Mouse (Mus musculus) hematopoietic stem cell, adult 5-6 weeks (primary cell): ENCODE data around the gene Dpm3. TPM values are rescaled to one million over a fixed set of nuclear protein-coding genes. Genes with fewer than 3 reads are reported as not detected.
A peak's percentile ranks its signal among the peaks of the same experiment; 100 is the strongest.

Experiments
- ATAC-seq, 2 experiments: fragments of 125-278 bp in 1 of 2; replicated peaks in 1 of 2; 2 replicates each; pipeline ENCODE4 v1.8.0; 2016 to 2017; ENCODE audit warnings: inconsistent platforms in 2 of 2, mild to moderate bottlenecking in 2 of 2, moderate number of reproducible peaks in 2 of 2, low read depth in 1 of 2, moderate TSS enrichment in 1 of 2; ENCODE audit not compliant: low FRiP score in 2 of 2, poor library complexity in 2 of 2, severe bottlenecking in 2 of 2, insufficient read depth in 1 of 2, low TSS enrichment in 1 of 2
- total RNA-seq: library from RNA; stranded (forward); fragments of 172-1452, 232-1000 nt; gene quantifications from 2 replicates; pipeline ENCODE4 v1.2.3, GENCODE M21; 2017

The Dpm3 gene
- total RNA-seq, 1 experiment from 2014 or later, result 96.1 TPM

DNA sequence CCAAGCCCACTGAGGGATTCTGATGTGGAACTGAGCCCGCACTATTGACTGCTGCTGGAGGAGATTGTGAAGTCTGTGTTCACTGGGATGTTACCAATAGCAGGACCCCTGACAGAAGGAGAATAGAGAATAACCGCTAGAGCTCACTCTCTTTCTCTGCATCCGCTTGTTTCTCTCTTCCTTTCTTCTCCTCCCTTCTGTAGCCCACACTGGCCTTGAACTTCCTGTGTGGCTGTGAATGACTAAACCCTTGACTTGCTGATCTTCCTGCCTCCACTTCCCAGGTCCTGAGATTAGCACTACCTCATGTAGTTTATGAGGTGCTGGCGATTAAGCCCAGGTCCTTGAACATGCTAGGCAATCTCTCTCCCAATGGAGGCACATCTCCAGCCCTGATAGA is 11.7 kb upstream of the Dpm3 start:
- ATAC-seq, result no peak

DNA sequence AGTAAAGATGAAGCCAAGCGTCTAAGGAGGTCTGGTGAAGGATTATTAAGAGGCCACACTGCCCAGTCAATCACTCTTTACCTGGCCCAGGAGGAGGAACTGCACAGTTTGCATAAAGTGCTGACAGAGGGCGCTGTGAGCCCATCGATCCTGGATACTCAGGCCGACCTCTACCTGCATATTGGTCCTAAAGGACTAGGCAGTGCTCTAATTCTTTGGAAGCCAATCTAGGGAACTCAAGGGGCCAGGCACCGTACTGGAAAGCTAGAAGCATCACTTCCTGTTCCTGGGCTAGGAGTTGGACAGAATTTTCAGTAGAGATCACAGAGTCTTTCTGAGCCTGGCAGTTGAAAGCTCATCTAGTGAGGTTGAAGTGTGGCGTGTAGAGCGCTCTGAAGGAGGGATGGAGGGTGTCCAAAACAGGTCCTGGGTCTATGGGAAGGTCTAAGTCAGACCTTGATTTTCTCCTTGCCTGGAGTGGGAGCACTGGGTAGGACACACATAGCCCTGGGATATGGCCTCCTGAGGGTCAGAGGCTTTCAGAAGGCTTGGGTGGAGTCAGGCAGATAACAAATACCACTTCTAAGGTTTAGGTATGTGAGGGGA is 8.6 kb upstream of the Dpm3 start:
- peak; percentile 8 to 29; a peak in 1 of 4 replicates for ATAC-seq

DNA sequence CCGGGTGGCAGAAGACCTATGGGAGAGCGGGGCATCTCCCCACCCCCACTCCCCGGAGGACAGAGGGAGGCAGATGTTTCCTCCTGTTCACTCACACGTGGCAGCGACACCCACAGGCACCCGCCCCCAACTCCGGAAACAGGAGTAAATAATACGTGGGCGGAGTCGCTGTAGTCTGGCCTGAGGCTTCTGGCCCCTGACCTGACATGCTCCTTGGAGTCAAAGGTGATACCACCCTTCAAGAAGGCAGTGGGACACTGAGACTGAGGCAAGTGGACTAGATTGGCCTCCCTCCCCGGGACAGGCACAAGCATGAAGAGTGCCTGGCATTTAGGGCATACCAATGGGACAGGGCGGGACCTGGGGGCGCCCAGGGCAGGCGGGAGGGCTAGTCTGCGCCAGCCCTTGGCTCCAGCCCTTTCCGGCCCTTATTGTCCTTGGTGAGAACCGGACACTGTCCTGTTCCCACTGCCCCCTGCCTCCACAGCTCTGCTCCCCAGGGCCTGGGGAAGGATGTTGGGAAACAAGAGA is 7.7 kb upstream of the Dpm3 start:
- ATAC-seq, result peak; percentile 87 to 89

DNA sequence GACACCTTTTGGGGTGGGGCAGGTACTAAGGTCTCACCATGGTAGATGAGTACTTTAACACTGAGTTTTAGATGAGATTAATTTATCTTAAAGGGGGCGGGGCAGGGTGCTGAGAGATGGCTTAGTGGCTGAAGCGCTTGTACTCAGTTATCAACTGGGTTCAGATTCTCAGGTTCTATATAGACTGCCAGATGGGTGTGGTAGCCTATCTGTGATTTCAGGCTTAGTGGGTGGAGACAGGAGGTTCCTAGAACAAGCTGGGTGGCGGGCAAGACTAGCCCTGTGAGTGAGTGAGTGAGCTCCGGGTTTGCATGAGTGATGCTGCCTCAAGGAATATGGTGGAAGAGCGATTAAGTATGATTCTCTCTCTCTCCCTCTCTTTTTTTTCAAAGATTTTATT is 4.2 kb upstream of the Dpm3 start:
- no peak for ATAC-seq

DNA sequence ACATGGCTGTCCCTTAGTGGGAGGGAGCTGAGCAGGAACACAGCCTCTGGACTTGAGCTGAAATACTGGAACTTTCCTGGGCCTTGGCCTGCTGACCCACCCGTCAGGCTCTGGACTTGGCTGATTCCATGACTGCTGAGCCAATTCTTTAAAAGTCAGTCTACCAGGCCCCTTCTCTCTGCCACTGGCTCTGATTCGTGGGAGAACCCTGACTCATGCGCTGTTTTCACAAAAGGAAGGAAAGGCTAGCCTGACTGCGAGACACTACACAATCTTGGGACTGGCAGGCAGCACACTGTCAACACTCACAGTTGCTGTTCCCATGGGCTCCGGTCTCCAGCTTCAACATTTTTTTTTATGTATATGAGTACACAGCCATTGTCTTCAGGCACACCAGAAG is 3.0 kb upstream of the Dpm3 start:
- ATAC-seq, result no peak

DNA sequence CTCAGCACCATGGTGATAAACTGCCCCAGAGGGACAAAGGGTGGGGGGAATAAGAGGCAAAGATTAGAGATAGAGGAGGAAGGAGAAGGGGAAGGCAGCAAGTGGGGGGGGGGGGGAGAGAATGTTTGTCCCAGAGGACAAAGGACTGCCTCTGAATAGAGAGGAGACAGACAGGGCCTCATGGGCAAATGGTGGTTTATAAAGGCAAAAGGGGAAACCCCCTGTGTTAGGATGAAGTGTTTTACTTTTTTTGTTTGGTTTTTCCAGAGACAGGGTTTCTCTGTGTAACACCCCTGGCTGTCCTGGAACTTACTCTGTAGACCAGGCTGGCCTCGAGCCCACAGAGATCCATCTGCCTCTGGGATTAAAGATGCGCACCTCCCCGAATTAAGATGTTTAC is 1.1 kb downstream of the Dpm3 start:
- no peak for ATAC-seq

DNA sequence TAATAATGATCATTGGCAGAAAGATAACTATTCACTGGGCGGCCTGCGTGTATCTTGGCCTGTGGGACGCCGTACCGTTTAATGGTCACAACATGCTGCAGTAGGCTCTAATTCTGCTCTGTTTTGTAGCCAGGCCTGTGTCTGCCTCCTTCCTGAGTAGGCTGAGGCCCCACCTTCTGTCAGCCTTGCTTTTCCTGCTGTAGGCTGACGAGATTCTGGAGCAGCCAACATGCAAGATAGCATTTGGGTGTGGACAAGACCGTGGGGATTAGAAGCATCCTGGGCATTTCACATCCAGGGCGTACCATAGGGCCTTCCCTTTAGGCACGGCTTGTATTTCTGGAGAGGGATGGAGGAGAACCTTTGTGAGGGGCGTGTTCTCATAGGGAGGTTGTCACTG is 3.3 kb downstream of the Dpm3 start:
- no peak for ATAC-seq

DNA sequence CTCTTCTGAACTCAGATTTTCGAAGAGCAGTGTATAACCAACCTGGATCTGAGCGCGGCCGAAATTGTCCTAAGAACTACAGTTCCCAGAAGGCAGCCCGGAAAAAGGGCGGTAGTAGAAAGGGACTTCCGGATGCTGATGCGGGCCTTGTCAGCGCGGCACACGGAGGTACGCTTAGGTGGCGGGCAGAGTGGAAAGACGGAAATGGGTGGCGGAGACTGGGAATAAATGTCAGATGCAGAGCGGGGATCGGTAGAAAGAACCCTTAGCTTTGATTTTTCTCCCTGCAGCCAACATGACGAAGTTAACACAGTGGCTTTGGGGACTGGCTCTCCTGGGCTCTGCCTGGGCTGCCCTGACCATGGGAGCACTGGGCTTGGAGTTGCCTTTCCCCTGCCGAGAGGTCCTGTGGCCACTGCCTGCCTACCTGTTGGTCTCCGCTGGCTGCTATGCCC is 7.3 kb downstream of the Dpm3 start:
- ATAC-seq, result peak; percentile 81 to 85

DNA sequence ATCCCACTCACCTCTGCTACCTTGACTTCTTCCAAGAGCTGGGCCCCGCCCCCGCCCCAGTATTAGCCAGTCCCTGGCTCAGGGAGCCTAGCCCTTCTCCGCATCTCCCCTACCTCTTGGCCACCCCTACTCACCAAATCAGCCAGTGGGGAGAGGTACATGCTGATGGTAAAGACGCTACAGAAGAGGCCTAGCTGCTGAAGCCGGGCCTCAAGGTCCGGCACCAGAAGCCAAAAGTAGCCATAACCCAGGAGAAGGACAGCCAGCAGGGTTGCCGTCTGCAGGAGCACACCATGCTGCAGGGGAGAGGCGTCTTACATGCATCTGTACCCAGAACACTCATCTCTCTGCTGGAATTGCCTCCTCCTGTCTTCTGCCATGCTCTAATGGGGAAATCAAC is 9.8 kb downstream of the Dpm3 start:
- ATAC-seq, result no peak

DNA sequence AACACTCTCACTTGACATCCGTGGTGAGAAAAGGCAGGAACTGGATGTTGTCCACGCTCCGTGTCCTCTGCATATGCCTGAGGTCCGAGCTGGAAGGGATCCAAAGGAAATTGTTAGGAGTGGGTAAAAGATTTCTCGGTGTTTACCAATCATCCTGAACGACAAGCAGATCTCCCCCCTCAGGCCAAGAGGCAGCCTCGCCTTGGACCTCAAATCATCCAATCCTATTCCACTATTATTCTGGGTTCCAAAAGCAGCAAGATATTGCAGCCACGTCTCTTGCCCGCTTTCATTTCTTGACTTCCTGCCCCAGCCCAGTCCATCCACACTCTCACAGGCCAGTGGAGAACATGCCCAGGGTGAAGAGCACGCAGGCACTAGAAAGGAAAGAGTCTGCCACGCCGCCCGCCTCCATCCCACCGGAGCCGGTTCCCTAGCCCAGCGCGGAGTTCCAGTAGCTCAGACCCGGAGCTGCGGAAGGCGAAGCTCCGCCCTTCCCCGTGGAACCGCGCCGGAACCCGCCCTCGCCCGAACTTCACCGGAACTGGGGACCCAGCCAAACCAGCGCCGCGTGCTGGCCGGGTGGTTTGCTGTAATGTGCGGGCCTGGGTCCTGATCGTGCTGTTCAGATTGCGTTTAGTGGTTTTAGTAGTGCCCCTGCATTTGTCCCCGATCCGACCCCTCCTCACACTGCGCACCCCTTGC is 11.0 kb downstream of the Dpm3 start, which contains the start of gene Slc50a1:
Gene Slc50a1 (minus strand): TSS at position 520 of the 705 bp plus-strand sequence.
- ATAC-seq, result peak; percentile 58 to 80

DNA sequence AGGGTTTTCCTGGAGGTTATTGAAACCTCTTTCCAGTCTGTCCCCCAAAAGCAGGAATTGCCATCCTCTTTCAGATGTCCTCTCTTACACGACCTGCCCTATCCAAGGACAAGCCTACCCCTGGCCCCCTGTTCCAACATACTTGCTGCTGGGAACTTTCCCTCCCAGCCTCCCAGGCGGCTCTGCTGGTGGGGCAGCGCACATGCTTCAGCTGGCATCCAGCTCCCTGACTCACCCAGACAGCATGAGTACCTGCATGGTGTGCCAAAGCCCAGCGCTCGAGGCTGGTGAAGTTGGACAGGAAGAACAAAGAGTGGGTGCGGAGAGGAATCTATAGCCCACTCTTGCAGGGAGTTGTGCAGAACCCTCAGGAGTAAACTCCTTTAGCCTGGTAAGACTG is 11.7 kb downstream of the Dpm3 start:
- no peak for ATAC-seq

DNA sequence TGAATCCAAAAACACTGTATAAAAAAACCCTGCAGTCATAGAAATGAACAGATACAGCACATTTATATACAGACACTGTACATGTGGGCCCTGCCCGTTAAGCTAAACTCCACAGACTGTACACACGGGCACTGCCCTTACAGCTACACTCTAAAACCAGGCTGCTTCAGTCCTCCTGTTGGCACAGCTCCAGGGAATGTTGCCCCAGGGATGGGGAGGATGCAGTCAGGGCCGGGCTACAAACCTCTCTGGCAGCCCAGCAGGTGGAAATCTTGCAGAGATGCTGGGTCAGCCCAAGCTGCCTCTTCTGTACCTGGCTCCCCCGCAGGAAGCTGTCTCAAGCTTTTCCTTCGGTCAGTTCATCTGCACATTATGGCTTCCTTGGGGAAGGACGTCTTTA is 12.6 kb downstream of the Dpm3 start:
- ATAC-seq, result no peak

DNA sequence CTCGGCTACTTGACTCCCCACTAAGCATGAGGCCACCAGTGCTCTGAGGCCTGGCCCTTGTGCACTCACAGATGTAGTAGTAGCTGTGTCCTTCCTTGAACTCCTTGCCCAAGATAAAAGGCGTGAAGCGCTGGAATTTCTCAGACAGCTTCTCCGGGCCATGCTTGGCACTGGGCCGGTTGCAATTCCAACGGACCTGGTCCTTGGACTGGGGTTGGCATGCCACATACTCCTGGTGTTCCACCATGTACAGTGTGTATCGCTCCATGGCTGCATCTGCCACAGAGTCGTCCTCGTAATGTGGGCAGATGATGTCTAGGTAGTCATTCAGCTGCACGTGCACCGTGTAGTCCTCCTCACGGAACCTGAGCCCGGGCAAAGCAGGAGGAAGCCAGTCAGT is 16.9 kb downstream of the Dpm3 start:
- no peak for ATAC-seq

DNA sequence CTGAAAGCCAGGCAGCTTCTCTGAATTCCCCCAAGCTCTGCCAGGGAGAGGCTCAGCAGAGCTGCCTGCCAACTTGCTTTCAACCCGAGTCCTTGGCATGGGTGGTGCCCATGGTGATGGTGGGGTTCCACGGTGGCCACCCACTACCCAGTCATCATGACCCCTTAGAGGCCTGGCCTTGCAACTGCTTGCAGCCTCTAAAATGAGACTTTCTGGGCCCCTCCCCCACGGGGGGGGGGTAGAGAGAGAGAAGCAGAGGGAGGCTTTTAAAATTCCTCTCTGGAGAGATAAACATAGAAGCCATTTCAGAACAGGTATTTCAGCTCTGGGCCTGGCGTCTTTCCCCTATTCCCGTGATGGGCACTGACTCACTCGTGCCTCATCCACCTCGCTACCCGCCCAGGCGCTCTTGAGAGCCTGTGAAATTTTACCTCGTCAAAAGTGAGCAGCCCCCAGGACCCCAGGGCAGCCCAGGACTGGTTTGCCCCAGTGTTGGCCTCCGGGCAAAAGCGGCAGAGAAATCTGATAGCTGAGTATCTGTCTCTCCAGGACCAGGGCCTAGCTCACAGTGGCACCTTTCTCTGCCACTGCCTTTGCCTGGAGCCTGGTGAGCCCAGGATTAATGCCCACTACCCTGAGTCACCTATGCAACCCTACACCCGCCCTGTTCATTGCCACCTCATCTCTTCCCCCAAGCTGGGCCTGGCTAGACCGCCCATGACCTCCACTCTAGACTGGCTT is 18.3 kb downstream of the Dpm3 start:
- no peak for ATAC-seq

DNA sequence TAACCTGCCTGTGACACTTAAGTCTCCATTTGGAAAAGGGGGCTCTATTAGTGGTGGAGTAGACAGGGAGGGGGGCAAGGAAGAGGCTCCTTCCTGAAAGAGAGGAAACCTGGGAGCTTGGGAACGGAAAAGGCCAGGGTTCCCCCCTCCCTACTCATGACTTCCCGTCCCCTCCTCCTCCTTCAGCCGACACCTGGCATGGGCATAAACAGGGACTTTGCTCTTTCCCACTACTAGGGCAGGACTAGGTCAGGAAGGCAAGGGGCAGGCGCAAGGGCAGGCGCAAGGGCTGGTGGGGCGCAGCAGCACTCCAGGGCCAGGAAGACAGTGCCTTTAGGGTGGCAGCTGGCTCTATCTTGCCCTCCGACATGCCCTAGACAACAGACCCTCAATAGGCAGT is 18.9 kb downstream of the Dpm3 start:
- ATAC-seq, result no peak

DNA sequence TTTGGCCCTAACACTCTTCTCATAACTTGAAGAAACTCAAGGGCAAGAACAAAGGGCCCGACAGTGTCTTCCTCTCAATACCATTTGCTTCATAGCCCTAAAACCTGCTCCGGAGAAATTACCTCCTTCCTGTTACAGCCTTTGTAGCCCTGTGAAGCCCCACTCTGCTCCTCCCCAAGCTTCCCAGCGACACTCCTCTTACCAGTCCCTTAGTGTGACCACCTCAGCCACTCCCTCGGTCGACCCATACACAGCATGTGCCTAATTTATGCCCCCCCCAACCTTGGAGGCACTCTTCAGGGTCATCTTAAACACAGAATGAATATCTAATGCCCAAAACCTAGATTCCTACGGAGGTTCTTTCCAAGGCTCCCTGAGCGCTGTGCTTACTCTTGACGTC is 19.5 kb downstream of the Dpm3 start:
- ATAC-seq, result no peak

DNA sequence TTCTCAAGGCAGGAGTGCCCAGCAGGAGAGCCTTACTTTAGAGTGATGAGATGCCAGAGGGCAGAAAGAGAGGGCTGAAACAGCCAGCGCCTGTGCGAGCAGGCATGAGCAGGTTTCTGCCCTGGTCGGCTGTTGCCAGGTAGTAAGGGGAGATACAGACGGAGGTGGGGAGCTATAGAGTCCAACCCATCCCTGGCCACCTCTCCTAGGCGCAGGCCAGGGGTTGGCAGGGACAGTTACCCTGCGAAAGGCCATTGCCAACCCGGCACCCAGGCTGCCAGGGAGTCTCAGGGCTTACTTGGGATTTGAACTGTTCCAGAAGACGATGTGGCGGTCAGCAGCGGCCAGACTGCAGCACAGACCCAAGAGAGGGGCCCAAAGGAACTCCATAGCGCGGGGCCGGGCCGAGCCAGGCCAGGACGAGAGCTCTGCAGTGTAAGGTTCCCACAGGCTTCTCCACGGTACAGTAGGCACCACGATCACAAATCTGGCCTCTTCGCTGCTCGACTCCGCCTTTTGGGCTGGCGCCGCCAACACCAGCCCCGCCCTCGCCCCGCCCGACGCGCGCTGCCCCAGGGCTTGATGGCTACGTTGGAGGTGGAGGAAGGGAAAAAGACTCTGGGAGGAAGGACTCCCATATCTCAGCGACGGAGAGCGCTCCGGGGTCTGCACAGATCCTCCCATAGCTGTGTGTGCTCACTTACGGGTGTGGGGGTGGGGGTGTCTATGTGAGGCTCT is 20.2 kb downstream of the Dpm3 start:
- peak in 1 of 2 experiments; percentile 63; a peak in 2 of 4 replicates for ATAC-seq
